Mouse (Mus musculus): Measurements from ENCODE around the gene Hdac4. TPM values are rescaled to one million over a fixed set of nuclear protein-coding genes. Genes with fewer than 3 reads are reported as not detected.
A peak's percentile ranks its signal among the peaks of the same experiment; 100 is the strongest.

The Hdac4 gene
- polyA plus RNA-seq, 1 experiment, result 22.6 TPM

DNA sequence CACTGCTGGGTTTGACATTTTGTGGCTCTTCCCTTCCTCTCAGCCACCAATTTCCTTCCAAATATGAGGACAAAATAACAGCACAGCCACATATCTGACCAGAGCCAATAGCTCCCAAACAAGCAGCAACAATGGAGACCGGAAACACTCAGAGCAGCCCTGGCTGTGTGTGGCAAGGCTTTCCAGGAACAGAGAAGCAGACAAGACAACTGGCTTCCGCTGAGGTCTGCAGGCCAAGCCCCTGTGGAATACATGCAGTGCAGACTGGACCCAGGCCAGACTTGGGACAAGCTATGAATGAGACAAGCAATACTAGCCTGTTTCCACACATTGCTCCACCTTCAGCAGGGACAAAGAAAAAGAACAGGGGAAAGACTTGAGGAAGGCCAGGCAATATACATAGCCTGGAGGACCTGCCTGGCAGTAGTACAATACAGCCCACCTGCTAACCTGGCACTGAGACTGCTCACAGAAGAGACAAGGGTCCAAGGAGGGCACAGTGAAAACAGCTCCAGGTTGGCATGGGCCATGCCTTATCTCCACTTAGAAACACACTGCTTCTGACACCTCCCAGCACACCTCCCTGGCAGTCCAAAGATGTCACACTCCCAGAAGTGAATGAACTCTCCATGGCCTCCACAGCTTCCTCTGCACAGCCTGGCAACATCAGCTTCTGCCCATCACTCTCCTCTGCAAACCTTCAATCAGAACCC is 58.2 kb downstream of the Hdac4 start:
- DNase-seq, result peak; percentile 31
- WGBS, result 33% methylated on average over 2 of the region's 2 CpGs

GRCm38 (mm10) chr1:92136362-92136761 is 59.1 kb downstream of the Hdac4 start:
- no peak for DNase-seq
- Histone ChIP-seq H3K4me1 (ENCODE audit: control insufficient read depth, insufficient read depth, low read length) (peaks cover 6% of the 10 kb centered on the region), H3K4me3 (replicated peaks; ENCODE audit: extremely low read depth, low read depth, low read length) (no peak overlapping the region)
- TF ChIP-seq CTCF (IDR thresholded peaks at IDR 0.05; ENCODE audit: insufficient read depth, low read length), result no peak
- WGBS, result 90% methylated on average over 3 of the region's 3 CpGs

More for the DNA sequence above, 58.2 kb downstream of the Hdac4 start:
- Histone ChIP-seq H3K4me1 (ENCODE audit: control insufficient read depth, insufficient read depth, low read length) (peaks cover 6% of the 10 kb centered on the region), H3K4me3 (replicated peaks; ENCODE audit: extremely low read depth, low read depth, low read length) (no peak overlapping the region)
- TF ChIP-seq POLR2A (IDR thresholded peaks at IDR 0.05; ENCODE audit: borderline replicate concordance, extremely low read depth, low read depth, low read length) (no peak), CTCF (IDR thresholded peaks at IDR 0.05; ENCODE audit: insufficient read depth, low read length) (no peak)

- Histone ChIP-seq H3K4me1 (ENCODE audit: control insufficient read depth, insufficient read depth, low read length) (peaks cover 10% of the 10 kb centered on the region), H3K4me3 (replicated peaks; ENCODE audit: extremely low read depth, low read depth, low read length) (no peak overlapping the region)
- TF ChIP-seq POLR2A (IDR thresholded peaks at IDR 0.05; ENCODE audit: borderline replicate concordance, extremely low read depth, low read depth, low read length) (no peak), CTCF (IDR thresholded peaks at IDR 0.05; ENCODE audit: insufficient read depth, low read length) (no peak)
- WGBS, result 57% methylated on average over 2 of the region's 2 CpGs
- no peak for DNase-seq
These were observed 63.3 kb downstream of the Hdac4 start for GRCm38 (mm10) chr1:92132181-92132580.

DNA sequence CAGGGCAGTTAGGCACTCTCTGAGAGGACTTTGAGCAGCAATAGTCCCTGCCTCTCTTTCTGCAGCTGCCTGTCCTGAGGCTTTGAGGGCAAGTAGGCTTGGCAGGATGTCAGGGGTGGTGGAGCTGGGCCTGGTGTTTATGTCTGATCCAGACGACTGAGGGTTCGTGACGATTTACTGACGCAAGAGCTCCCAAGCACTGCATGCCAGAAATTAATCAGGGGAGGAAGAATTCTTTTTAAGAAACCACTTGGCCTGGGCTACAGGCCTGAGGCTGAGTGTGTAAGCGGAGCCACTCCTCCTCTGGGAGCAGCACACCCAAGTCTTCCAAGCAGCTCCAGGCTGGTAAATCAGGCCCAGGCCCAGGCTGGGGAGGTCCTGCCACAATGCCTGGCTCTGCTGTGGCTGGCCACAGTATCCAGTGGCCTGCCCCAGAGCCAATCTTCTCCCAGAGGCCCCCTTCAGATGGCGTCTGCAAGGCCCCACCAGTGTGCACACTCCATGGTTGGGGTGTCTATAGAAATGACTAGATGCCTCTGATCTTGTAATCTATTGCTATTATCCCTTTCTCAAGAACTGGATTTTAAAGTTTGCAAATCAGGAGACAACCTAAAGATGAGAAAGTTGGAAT is 64.9 kb downstream of the Hdac4 start:
- H3K4me1 ChIP-seq (ENCODE audit: control insufficient read depth, insufficient read depth, low read length), result peaks cover 10% of the 10 kb centered on the region
- DNase-seq, result peak; percentile 67
- 17% methylated on average over 6 of the region's 6 CpGs for WGBS
- no peak overlapping the region for H3K4me3 ChIP-seq (replicated peaks; ENCODE audit: extremely low read depth, low read depth, low read length)
- no peak for TF ChIP-seq POLR2A (IDR thresholded peaks at IDR 0.05; ENCODE audit: borderline replicate concordance, extremely low read depth, low read depth, low read length)
- no peak for TF ChIP-seq CTCF (IDR thresholded peaks at IDR 0.05; ENCODE audit: insufficient read depth, low read length)

DNA sequence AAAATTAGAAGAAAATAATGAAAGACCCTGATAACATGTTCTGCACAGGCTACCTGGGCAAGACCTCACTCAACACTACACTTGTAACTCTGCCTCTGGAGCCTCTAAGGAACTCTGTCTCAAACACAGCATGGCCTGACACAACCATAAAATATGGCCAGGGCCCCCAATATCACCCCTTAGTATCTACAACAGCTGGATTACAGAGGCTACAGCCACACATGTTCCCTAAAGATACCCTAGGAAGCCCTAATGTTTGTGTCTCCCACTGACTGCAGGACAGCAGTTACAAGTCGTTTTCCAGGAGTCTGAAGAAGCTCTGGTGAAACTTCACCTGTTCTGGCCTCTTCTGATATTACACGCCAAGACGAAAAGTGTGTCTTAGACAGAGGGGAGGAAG is 65.7 kb downstream of the Hdac4 start:
- DNase-seq, result no peak
- Histone ChIP-seq H3K4me3 (replicated peaks; ENCODE audit: extremely low read depth, low read depth, low read length) (no peak overlapping the region), H3K4me1 (ENCODE audit: control insufficient read depth, insufficient read depth, low read length) (peaks cover 10% of the 10 kb centered on the region)
- 77% methylated on average over 3 of the region's 3 CpGs for WGBS
- no peak for TF ChIP-seq CTCF (IDR thresholded peaks at IDR 0.05; ENCODE audit: insufficient read depth, low read length)
- no peak for TF ChIP-seq POLR2A (IDR thresholded peaks at IDR 0.05; ENCODE audit: borderline replicate concordance, extremely low read depth, low read depth, low read length)

DNA sequence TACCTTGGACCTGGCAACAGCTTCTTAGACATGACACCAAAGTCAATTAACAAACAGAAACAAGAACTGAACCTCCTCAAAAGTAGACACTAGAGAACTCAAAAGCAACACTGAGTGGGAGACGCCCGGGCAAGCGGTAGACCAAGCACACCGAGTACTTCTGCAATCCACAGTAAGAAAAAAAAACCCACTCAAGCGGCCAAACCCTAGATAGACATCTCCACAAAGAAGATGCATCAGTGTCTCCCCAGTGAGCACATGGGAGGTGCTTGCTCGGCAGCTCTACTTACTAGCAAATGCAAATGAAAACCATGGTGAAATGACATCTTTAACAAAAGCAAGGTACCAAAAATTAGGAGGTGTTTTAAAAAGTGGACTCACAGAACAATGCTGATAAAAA is 67.7 kb downstream of the Hdac4 start:
- H3K4me3 ChIP-seq (replicated peaks; ENCODE audit: extremely low read depth, low read depth, low read length), result no peak overlapping the region
- no peak for TF ChIP-seq POLR2A (IDR thresholded peaks at IDR 0.05; ENCODE audit: borderline replicate concordance, extremely low read depth, low read depth, low read length)
- TF ChIP-seq CTCF (IDR thresholded peaks at IDR 0.05; ENCODE audit: insufficient read depth, low read length), result no peak

GRCm38 (mm10) chr1:92127366-92127765 is 68.1 kb downstream of the Hdac4 start:
- no peak for DNase-seq
- Histone ChIP-seq H3K4me3 (replicated peaks; ENCODE audit: extremely low read depth, low read depth, low read length) (no peak overlapping the region), H3K4me1 (ENCODE audit: control insufficient read depth, insufficient read depth, low read length) (peaks cover 10% of the 10 kb centered on the region)
- TF ChIP-seq POLR2A (IDR thresholded peaks at IDR 0.05; ENCODE audit: borderline replicate concordance, extremely low read depth, low read depth, low read length) (no peak), CTCF (IDR thresholded peaks at IDR 0.05; ENCODE audit: insufficient read depth, low read length) (no peak)
- 63% methylated on average over 1 of the region's 1 CpGs for WGBS

More for the DNA sequence above, 67.7 kb downstream of the Hdac4 start:
- DNase-seq, result no peak
- H3K4me1 ChIP-seq (ENCODE audit: control insufficient read depth, insufficient read depth, low read length), result peaks cover 10% of the 10 kb centered on the region
- WGBS, result 53% methylated on average over 6 of the region's 6 CpGs

- TF ChIP-seq POLR2A (IDR thresholded peaks at IDR 0.05; ENCODE audit: borderline replicate concordance, extremely low read depth, low read depth, low read length) (no peak), CTCF (IDR thresholded peaks at IDR 0.05; ENCODE audit: insufficient read depth, low read length) (no peak)
- 71% methylated on average over 3 of the region's 3 CpGs for WGBS
- DNase-seq, result no peak
- no peak overlapping the region for H3K4me3 ChIP-seq (replicated peaks; ENCODE audit: extremely low read depth, low read depth, low read length)
- no peaks in the 10 kb centered on the region; the same call in 1 of the 2 replicates for H3K4me1 ChIP-seq (ENCODE audit: control insufficient read depth, insufficient read depth, low read length)
These were observed 70.8 kb downstream of the Hdac4 start for GRCm38 (mm10) chr1:92124497-92125201.

- DNase-seq, result no peak
- WGBS, result 39% methylated on average over 5 of the region's 5 CpGs
- no peaks in the 10 kb centered on the region for H3K4me1 ChIP-seq (ENCODE audit: control insufficient read depth, insufficient read depth, low read length)
- no peak for TF ChIP-seq CTCF (IDR thresholded peaks at IDR 0.05; ENCODE audit: insufficient read depth, low read length)
- no peak for TF ChIP-seq POLR2A (IDR thresholded peaks at IDR 0.05; ENCODE audit: borderline replicate concordance, extremely low read depth, low read depth, low read length)
- no peak overlapping the region for H3K4me3 ChIP-seq (replicated peaks; ENCODE audit: extremely low read depth, low read depth, low read length)
These were observed 76.2 kb downstream of the Hdac4 start for GRCm38 (mm10) chr1:92119303-92119702.
